Mouse (Mus musculus): ENCODE data around the gene Edil3.

GRCm38 (mm10) chr13:88801006-88801405 lies 20.3 kb upstream of the Edil3 start:
- no peak for TF ChIP-seq CTCF (conservative IDR thresholded peaks at IDR 0.05; ENCODE audit: low read length)
- TF ChIP-seq NANOG (IDR thresholded peaks at IDR 0.05; ENCODE audit: borderline replicate concordance, low read length): no peak
- no peak for TF ChIP-seq POU5F1 (IDR thresholded peaks at IDR 0.05; ENCODE audit: borderline replicate concordance, low read length)

Data from E14TG2a.4 (cell line).